Mouse (Mus musculus): Measurements from ENCODE around the gene Glrx5.

Gene Glrx5

GRCm38 (mm10) chr12:105004956-105005714 lies 27.4 kb upstream of the Glrx5 start:
- no peak for DNase-seq

- no peak for DNase-seq
These were observed 26.8 kb upstream of the Glrx5 start for GRCm38 (mm10) chr12:105005715-105005972.

- no peak for DNase-seq
These were observed 24.3 kb upstream of the Glrx5 start for GRCm38 (mm10) chr12:105008150-105008549.

GRCm38 (mm10) chr12:105008752-105009178 lies 23.7 kb upstream of the Glrx5 start:
- peak; percentile 85 for DNase-seq

GRCm38 (mm10) chr12:105009370-105010212 lies 22.9 kb upstream of the Glrx5 start, which contains the start of gene Syne3:
Gene Syne3 (minus strand): TSS chr12:105009809.
- DNase-seq: peak; percentile 90

GRCm38 (mm10) chr12:105010213-105010790 lies 22.2 kb upstream of the Glrx5 start:
- no peak for DNase-seq

GRCm38 (mm10) chr12:105011589-105011988 lies 20.9 kb upstream of the Glrx5 start:
- no peak for DNase-seq

GRCm38 (mm10) chr12:105012314-105012713 lies 20.2 kb upstream of the Glrx5 start:
- no peak for DNase-seq

- peak; percentile 88 for DNase-seq
These were observed 19.4 kb upstream of the Glrx5 start for GRCm38 (mm10) chr12:105013065-105013464.

- no peak for DNase-seq
These were observed 16.3 kb upstream of the Glrx5 start for GRCm38 (mm10) chr12:105016199-105016598.

- DNase-seq: no peak
These were observed 15.8 kb upstream of the Glrx5 start for GRCm38 (mm10) chr12:105016639-105017038.

GRCm38 (mm10) chr12:105019359-105020219 lies 12.9 kb upstream of the Glrx5 start:
- no peak for DNase-seq

- DNase-seq: no peak
These were observed 10.9 kb upstream of the Glrx5 start for GRCm38 (mm10) chr12:105021441-105022069.

GRCm38 (mm10) chr12:105022141-105022540 lies 10.3 kb upstream of the Glrx5 start:
- DNase-seq: peak; percentile 58

GRCm38 (mm10) chr12:105022776-105023175 lies 9.7 kb upstream of the Glrx5 start:
- peak; percentile 45 for DNase-seq

GRCm38 (mm10) chr12:105025271-105025946 lies 7.1 kb upstream of the Glrx5 start:
- peak; percentile 81 for DNase-seq

- no peak for DNase-seq
These were observed 6.4 kb upstream of the Glrx5 start for GRCm38 (mm10) chr12:105025947-105026586.

- peak; percentile 91 for DNase-seq
These were observed 5.0 kb upstream of the Glrx5 start for GRCm38 (mm10) chr12:105027323-105027991.

GRCm38 (mm10) chr12:105029890-105030289 lies 2.6 kb upstream of the Glrx5 start:
- DNase-seq: no peak

Measured in thymus, postnatal 25 days (tissue).